Mouse (Mus musculus) left cerebral cortex, postnatal 36 days (tissue): ENCODE results near the gene Fgr. TPM values are rescaled to one million over a fixed set of nuclear protein-coding genes. Genes with fewer than 3 reads are reported as not detected.

Experiments used
- DNase-seq, 2 experiments: peaks; one replicate each; pipeline ENCODE4 v3.0.0; 2021 to 2022; ENCODE audit warnings: low spot score in 2 of 2, mixed read lengths in 1 of 2
- intact Hi-C: fragments of 180-260 bp; cut with DNase I; formaldehyde crosslinking; loops from one replicate; pipeline ENCODE4 v1.15.1; 2025
- total RNA-seq, 2 experiments: library from RNA; stranded (reverse); gene quantifications; 2 replicates each; pipeline ENCODE4 v1.2.3; 2021

The Fgr gene
- total RNA-seq, 2 experiments from 2014 or later, result 0.17 TPM; not detected in 1

DNA sequence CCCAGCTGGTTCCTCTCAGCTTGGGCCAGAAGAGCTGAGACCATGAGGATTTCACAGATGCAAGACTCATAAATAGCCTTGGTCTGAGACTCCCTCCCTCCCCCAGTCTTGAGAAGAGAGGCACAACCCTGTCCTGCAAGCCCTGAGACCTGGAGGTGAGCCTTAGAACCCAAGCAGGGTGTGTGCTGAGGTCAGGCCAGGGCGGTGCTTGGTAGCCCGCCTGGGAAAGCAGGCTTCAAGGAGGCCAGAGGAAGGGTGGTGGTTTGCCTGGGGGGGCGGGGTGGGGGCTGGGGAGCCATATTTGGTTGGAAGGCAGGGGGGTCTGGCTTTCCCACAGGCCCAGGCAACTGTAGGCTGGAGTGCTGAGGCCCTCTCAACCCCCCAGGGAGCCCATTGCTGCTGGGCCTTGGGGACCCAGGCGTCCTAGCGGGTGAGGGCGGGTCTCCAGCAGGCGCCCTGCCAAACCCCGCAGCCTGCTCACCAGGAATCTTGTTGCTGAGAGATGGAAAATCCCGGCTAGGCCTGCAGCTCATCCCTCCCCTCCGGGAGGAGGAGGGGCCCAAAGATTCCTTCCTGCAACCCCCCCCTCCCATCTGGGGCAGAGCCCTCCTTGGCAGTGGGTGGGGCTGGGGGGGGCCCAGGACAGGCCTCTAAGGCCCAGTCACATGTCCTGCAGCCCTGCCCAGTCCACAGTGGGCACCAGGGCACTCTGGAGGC is 51.2 kb downstream of the Fgr start:
- DNase-seq, result no peak
- intact Hi-C loops, result no loop called here

DNA sequence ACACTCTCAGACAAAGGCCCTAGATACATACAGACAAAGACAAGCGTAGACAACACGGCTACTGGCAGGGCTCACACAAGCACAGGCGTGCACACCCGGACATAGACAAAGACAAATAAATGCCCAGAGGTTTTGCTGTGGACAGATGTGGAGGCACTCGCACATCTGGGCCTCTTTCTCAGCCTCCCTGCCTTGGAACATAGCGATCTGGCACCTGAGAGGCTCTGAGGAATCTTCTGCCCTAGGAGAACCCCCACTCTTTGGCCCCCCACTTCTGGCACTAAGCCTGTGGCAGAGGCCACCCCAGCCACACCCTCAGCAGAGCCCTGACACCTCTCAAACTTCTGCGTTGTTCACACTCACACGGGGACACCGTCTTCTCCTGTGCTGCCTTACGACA is 52.4 kb downstream of the Fgr start:
- DNase-seq, result no peak
- intact Hi-C loops, result no loop called here

DNA sequence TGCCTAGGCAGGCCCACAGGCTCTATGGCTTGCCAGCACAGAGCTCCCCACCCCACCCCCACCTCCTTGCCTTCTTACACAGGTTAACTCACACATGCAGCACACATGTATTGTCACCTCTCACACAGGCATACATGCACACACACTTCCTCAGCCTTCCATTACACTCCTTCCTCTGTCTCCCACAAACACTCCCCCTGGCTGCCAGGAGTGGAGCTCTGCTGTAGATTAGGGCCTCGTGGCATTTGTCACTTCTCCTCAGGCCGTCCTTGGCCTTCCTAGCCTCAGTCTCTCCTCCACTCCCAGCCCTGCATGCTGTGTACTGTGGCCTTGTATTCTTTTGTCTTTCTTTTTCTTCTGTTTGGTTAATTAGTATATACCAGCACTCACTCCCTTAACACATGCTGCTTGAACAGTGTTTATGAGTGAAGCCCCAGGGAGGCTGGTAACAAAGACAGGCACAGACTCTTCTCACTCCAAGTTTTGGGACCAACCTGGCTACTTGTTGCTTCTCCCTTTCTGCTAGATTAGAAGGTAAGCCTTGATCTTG is 53.0 kb downstream of the Fgr start:
- intact Hi-C loops, result no loop called here
- DNase-seq, result no peak

DNA sequence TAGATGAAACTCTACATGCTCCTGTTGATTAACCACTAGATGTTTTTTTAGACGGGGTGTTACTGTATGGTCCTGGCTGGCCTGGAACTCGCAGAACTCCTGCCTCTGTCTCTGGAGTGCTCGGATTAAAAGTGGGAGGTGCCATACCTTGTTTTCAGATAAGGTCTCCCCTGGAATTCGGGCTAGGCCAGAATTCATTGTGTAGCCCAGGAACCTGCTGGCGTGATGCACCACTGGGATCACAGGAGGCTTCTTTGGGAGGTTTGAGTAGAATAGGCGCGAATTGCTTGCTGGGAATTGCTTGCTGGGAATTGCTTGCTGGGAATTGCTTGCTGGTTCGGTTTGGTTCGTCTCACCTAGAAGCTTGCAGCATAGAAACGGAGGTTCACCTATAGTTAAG is 53.8 kb downstream of the Fgr start:
- DNase-seq, result no peak
- intact Hi-C loops, result no loop called here

DNA sequence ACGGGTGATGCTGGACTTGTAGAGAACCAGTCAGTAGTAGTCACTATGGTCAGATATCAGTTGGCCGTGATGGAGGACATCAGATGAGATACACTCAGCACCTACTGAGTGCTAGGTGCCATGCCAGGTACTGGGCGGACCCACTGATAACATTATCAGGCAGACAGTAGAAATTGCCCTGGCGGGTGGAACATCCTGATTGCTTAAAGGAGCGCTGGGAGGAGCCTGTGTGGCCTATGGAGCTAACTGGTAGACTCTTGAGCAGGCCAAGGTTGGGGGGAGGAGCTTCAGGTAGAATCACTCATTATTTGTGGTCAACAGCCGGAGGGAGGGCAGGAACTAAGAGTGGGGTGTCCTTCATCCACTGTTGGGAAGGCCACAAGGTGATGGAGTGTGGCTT is 54.3 kb downstream of the Fgr start:
- DNase-seq, result no peak
- intact Hi-C loops, result no loop called here

DNA sequence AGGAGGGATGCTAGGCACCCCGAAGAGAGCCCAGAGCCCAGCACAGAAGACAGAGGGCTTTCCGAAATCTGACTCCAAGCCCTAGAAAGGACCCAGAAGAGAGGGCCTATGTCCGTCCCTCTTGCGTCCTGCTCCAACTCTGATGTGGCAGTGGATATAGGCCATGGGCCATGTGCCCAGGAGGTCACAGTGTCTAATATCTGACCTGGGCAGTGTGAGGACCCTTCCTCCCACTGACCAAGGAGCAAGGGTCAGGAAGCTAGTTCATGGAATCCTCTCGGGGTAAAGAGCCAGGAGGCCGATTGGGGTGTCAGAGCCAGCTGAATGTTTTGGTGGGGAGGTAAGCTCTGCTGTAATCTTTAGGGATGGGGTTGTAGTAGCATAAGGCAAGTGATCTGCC is 55.0 kb downstream of the Fgr start:
- no peak for DNase-seq
- intact Hi-C loops, result no loop called here

DNA sequence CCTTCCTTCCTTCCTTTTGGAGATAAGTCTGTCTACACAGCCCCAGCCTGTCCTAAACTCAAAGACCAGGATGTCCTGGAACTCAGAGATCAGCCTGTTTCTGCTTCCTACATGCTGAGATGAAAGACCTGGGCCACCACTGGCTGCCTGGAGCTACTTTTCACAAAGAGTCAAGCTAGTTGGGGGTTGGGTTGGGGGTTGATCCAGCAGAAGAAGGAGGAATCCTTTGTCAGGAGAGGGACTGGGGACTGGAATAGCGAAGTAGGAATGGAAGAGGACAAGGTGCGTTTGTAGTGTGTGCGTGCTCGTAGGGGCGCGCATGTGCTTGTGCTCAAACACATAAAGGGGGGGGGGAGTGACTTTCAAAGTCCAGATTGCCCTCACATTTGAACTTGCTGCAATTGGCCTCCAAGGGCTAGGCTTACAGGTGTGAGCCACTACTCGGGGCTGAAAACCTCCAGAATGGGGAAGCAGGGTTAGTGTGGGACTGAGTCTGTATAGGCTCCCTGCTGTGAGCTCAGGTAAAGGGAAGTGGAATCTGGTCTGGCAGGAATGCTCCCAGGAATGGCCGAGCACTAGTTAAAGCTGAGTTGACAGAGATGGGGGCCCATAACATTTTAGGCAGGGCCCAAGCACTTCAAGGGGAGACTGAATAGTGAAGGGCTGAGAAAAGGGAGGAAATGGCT is 58.7 kb downstream of the Fgr start:
- no peak for DNase-seq
- intact Hi-C loops, result no loop called here

DNA sequence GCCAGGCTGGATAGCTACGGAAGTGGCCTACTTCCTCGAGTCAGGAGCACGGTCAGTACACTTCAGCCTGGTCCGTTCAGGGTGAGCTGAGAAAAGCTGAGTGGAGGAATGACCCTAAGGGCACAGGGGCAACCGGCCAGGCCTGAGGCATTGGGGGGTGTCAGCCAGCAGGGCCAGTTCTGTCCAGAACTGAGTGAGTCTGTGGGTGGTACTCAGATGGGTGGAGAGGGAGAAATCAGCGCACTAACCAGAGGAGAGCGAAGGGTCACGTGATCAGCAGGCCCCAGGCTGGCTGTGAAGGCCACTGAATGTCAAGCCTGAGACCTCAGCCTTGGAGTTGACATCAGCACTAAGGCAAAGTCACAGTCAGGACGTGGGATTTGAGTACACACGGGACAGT is 60.6 kb downstream of the Fgr start:
- intact Hi-C loops, result no loop called here
- DNase-seq, result no peak

DNA sequence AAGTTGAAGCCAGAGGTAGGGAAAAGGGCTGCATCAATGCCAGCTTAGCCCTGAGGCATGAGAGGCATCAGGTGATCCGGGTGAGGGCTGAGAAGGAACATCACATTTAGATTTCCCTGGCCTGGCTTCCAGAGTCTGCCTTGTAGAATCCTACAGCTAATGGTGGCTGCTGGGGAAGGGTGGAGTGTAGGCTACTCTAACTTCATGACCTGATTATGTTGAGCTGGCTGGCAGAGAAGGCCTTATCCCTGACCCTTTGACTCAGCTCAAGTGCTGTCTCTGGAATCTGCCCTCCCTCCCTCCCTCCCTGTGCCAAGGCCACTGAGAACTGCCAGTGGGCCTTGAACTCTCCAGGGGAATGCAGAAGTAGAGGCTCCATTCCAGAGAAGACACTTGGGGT is 61.6 kb downstream of the Fgr start:
- intact Hi-C loops, result no loop called here
- DNase-seq, result no peak

DNA sequence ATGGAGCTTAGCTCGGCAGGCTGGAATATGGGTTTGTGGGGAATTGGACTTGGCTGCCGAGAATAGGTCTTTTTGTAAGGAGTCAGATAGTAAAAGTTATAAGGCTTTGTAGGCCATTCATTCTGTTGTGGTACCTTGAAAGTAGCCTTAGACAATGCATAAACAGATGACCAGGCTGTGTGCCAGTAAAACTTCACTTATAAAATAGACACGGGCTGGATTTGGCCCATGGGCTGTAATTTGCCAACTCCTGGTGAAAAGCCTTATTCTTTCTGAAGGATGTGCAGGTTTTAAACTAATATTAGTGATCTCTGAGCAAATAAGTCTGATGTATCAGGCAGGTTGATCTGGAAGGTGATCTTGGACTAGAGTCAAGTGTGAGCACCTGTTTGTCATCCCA is 62.1 kb downstream of the Fgr start:
- intact Hi-C loops, result no loop called here
- DNase-seq, result no peak

DNA sequence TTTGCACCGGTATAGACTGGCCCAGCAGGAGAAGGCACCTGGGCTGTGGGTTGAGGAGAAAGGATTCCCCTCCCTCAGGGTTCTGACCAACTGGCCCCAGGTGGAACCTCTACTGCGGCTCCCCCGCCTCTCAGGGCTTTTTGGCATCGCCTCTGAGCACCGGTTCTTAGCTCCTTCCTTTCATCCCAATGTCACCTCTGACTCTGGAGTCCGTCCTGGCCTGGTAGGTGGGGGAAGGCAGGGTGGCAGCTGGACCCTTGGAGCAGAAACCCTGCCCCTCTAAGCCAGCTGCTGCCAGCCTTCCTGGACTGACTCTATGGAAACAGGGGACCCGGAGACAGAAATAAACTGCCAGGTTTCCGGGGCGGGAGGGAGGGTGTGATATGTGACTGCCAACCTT is 63.4 kb downstream of the Fgr start:
- intact Hi-C loops, result no loop called here
- DNase-seq, result no peak

DNA sequence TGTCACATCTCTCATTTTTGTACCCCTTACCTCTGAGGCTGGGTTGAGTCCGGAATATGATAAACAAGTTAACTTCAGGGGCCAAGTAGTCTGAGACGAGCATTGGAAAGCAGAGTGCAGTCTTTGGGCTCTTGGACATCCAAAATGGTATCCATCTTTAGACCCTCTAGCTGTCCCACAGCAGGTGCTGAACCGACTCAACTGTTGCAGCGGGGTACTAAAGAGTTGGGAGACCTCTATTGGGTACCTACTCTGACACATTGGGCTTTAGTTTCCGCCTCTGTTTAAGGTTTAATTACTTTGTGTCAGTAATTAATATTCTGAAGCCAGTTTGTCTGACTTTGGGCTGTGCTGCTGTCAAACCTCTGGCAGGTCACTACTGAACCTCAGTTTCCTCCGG is 63.9 kb downstream of the Fgr start:
- intact Hi-C loops, result no loop called here
- DNase-seq, result no peak

DNA sequence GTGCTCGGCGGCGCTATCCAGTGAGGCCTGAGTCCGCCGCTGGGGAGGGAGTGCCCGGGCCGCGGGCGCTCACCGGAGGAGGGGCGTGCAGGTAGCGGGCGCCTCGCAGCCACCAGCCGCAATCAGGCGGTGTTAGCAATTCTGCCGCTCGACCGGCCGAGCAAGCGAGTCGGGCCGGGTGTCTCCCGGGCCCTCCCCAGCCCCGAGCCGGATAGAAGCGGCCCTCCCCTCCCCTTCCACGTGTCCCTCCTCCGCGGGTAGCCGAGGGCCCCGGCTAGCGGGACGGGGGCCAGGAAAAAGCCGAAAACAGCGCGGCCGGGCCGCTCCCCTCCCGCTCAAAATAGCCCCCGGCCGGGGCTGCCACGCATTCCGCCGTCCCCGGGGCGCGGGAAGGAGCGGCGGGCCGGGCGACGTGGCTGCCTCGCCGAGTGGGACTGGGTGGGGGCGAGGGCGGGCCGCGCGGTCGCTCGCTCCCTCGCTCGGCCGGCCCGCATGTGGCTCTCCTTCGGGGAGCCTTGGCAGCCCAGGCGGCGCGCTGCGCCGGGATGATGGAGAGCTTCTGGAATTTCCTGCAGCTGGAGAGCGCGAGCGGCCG is 64.7 kb downstream of the Fgr start:
- intact Hi-C loops, result no loop called here
- DNase-seq, result no peak

DNA sequence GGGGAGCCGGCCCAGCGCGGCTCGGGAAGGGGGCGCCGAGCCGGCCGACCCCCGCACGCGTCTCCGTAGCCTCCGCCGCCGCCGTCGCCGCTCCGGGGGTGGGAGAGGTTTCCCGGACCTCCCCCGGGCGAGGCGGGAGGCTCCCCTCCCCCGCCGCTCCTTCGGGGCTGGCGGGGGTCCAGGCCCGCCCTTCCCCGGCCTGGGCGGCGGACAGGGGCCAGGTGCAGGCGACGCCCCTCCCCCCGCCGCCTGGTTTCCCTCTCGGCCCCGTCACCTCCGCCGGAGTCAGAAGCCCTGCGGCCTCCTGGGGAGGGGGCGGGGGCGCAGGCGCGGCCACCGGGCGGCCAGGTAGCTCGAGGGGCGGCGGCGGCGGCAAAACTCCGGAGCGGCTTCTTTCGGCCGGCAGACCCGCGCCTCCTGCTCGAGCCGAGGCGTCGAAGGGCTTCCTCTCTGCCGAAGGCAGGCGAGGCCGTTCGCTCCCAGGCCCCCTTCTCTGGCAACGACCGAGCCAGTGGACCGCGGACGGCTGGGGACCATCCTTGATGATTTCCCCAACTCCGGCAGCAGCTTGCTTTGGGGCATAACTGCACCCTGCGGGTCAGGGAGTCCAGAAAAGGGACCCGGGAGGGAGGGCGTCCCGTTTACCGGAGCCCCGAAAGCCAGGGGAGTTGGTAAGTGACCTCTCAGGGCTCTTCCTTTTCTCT is 65.4 kb downstream of the Fgr start:
- no peak for DNase-seq
- intact Hi-C loops, result no loop called here

DNA sequence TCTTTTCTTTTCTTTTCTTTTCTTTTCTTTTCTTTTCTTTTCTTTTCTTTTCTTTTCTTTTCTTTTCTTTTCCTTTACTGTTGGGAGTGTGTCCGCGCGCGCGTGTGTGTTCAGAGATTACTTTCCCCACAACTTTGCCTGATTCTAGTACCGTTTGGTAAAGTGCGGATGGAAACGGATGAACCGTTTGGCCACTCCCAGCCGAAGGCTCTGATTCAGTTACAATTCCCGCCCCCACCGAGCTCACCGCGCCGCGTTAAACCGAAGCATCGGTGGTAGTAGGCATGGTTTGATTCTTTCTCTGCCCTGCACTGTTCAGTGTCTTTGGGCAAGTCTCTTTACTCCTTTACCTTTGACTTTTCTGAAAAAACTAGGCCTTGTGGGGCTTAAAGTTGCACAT is 65.9 kb downstream of the Fgr start:
- intact Hi-C loops, result no loop called here
- no peak for DNase-seq

DNA sequence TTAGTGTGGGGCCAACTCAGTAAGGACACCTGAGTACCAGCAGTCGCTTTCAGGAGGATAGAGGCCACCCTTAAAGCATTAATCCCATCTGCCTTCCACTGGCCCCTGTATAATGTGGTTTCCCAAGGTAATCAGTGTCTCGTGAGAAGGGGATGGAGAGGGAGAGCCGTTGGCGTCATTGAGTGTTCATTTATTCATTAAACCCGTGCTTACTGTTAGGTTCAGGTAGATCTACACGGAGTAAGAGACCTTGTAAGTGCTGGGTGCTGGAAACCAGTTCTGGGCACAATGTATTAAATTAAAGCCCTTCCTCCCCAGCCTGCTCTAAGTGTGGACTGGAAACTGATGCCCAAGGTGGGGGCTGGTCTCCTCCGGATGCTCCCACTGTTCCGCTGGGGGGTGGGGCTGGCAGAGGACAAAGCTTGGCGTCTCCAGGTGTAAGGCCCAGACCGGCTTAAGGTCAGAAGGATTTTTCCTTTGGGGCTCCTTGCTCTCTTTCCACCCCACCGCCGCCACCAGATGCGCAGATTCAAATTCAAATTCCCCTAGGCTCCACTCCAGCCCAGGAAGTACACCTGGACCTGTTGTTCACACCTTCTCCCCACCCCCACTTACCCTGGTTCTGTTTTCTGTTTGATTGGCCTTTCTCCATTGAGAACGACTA is 66.5 kb downstream of the Fgr start:
- no peak for DNase-seq
- intact Hi-C loops, result no loop called here

DNA sequence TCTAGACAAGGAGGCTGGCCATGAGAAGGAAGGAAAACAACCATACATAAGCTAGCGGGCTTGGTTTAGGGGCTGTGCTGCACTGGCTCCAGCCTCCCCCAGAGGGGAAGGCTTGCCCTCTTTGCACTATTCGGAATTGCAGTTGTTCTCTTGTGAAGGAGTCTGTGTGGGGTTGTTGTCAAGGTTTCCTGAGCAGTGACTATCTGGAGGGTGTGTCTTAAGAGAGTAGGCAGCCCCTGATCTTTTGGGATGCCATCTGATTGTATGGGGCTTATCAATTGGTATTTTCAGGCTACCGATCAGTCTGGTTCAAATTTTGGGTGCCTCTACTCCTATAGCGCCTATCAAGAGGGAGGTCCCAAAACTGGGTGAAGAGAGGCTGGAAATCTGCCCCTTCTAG is 68.3 kb downstream of the Fgr start:
- intact Hi-C loops, result no loop called here
- DNase-seq, result no peak

DNA sequence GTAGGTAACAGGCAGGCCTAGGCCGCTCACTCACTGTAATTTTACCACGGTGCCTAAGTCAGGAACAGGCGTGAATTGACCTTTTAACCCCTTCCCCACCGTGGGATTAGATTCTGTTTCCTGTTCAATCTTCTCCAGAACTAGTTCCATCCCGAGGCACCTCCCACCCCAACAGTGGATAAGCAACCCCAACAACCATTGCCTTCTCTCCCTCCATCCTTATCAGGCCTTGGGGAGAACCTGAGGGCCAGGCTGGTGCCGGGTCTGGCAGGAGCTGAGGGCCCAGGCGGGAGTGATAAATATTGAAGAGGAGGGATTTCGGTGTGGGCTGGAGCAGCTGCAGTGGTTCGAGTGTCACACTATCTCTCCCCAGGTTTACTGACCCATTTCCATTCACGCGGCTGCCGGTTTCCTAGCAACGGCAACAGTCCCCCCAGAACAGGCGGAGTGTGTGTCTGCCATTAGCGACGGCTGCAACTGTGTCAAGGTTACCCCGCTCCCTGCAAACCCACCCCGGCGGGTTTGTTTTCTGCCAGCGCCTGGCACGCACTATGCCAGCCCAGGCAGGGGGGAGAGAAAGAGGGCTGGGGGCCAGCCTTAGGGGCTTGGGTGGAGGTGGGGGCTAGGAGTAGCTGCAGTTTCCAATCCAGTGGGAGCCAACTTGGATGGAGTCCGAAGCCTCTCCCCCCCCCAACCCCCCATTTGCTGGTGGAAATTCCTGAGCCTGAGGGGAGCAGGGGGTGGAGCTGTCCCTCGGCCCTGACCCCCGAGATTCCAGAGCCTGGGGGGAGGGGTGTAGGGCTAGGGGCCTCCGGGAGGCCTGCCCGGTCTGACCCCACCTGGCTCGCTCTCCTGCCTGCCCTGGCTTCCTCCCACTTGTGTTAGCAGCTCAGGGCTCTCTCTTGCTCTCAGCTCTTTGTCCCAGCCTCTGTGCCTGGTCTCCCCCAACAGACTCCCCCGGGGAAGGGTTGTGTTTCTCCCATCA is 69.0 kb downstream of the Fgr start:
- DNase-seq, result no peak

More for the DNA sequence above, 69.0 kb downstream of the Fgr start:
- intact Hi-C loops, result no loop called here
